Mouse (Mus musculus): ENCODE data around the gene Cryba1. TPM values are rescaled to one million over a fixed set of nuclear protein-coding genes. Genes with fewer than 3 reads are reported as not detected.

Cryba1 gene
- polyA plus RNA-seq (2015; fragmentation: Nextera tagmentation; extraction: Ambion mirVana) = not detected in 2 replicates

DNA sequence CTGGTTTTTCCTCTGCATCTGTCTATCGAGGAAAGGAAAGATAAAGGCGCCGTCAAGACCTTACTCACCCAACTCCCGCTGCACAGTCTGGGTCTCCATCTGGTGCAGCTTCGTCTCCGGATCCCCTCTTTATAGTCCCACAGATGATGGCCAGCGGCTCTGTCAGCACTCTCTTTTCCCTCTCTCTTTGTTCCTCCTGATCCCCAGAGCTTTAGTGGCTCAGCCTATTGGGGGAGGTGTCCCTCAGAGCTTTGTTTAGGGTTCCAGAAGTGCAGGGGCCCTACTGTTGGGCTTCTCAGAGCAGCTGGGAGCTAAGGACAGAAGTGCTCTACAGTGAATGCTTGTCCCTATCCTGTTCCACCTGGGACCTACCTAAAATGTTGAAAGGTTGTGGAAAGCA lies at the start of gene Cryba1:
Cryba1 (minus strand) TSS at position 101 of the 400 bp plus-strand sequence.
- H3K27ac ChIP-seq = no peak within 1 kb of the TSS
- 51% methylated on average over 7 of the region's 7 CpGs for WGBS
- no peak within 1 kb of the TSS for H3K4me2 ChIP-seq
- ATAC-seq (replicated peaks; ENCODE audit: insufficient number of reproducible peaks, insufficient read depth, low FRiP score, low read depth) = no peak
- H3K9ac ChIP-seq = no peak within 1 kb of the TSS
- no peaks in the 10 kb centered on the region for H3K27me3 ChIP-seq
- H3K9me3 ChIP-seq (replicated peaks) = no peaks in the 10 kb centered on the region
- no peaks in the 10 kb centered on the region for H3K4me1 ChIP-seq (replicated peaks)
- H3K36me3 ChIP-seq = no peaks in the 10 kb centered on the region
- no peak within 1 kb of the TSS for H3K4me3 ChIP-seq

- no peak overlapping the region; the same call in 1 of the 2 replicates for H3K27ac ChIP-seq
- WGBS = 38% methylated on average over 8 of the region's 8 CpGs
These were observed 47.0 kb upstream of the Cryba1 start for GRCm38 (mm10) chr11:77771879-77772713.

GRCm38 (mm10) chr11:77770346-77770745 lies 45.3 kb upstream of the Cryba1 start:
- Histone ChIP-seq H3K27ac (no peak overlapping the region), H3K36me3 (no peaks in the 10 kb centered on the region), H3K4me1 (replicated peaks) (peaks cover 28% of the 10 kb centered on the region), H3K9me3 (replicated peaks) (no peaks in the 10 kb centered on the region), H3K4me2 (no peak overlapping the region), H3K4me3 (no peak overlapping the region), H3K27me3 (no peaks in the 10 kb centered on the region), H3K9ac (no peak overlapping the region)
- WGBS = 63% methylated on average over 8 of the region's 8 CpGs
- ATAC-seq (replicated peaks; ENCODE audit: insufficient number of reproducible peaks, insufficient read depth, low FRiP score, low read depth) = no peak

More at GRCm38 (mm10) chr11:77771879-77772713, 47.0 kb upstream of the Cryba1 start:
- H3K36me3 ChIP-seq = no peaks in the 10 kb centered on the region
- 0 out of 2 replicates have a peak, but pooled peaks have one; percentile 25 for ATAC-seq (replicated peaks; ENCODE audit: insufficient number of reproducible peaks, insufficient read depth, low FRiP score, low read depth)
- no peaks in the 10 kb centered on the region for H3K27me3 ChIP-seq
- H3K9ac ChIP-seq = no peak overlapping the region
- no peaks in the 10 kb centered on the region for H3K9me3 ChIP-seq (replicated peaks)
- peaks cover 17% of the 10 kb centered on the region for H3K4me1 ChIP-seq (replicated peaks)
- H3K4me3 ChIP-seq = no peak overlapping the region
- no peak overlapping the region for H3K4me2 ChIP-seq

DNA sequence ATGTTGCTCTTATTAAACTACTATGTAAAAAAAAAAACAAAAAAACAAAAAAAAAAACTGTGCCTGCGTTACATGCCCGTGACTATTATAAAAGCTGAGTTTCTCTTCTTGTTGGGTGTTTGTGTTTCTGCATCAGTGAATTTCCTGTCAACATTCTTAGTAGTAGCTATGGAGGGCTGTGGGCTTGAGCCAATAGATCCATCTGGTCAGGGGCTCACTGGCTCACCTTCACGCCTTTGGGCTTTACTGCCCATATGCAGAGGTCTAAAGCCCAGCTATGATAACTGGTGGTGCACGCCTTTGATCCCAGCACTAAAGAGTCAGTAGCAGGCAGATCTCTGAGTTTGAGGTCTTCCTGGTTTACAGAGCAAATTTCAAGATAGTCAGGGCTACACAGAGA lies 44.4 kb upstream of the Cryba1 start:
- no peaks in the 10 kb centered on the region for H3K36me3 ChIP-seq
- no peaks in the 10 kb centered on the region for H3K9me3 ChIP-seq (replicated peaks)
- H3K27me3 ChIP-seq = no peaks in the 10 kb centered on the region
- no peak overlapping the region for H3K4me3 ChIP-seq
- WGBS = 77% methylated on average over 4 of the region's 4 CpGs
- ATAC-seq (replicated peaks; ENCODE audit: insufficient number of reproducible peaks, insufficient read depth, low FRiP score, low read depth) = no peak
- H3K27ac ChIP-seq = no peak overlapping the region
- peaks cover 37% of the 10 kb centered on the region for H3K4me1 ChIP-seq (replicated peaks)
- H3K4me2 ChIP-seq = no peak overlapping the region
- H3K9ac ChIP-seq = no peak overlapping the region

DNA sequence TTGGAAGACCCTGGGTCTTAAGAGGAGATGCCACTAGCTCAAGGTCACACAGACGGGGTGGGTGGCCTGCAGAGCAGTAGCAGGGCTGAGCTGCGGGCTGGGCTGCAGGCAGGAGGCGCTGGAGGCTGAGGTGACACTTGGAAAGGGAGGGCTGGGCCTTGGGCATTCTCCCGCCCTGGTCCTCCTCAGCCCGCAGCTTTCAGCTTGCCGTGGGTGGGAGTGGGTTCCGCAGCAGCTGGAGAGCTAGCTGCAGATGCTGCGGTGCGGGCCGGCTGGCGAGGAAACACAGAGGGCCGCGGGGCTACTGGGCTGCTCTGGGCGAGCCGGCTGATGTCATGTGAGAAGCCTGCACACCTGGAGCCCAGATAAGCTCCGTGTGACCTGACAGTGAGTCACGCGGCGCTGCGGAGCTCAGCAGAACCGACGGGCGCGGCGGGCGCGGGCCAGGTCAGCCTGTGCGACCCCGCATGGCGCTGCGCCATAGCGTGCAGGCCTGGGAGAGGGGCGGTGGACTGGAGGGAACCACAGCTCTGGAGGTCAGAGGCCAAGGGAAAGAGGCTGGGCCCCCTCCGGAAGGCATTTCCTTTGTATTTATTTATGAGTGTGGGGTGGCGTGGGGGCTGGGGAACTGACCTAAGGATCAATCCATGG lies 41.4 kb upstream of the Cryba1 start:
- Histone ChIP-seq H3K9me3 (replicated peaks) (no peaks in the 10 kb centered on the region), H3K36me3 (no peaks in the 10 kb centered on the region), H3K27ac (peak overlapping the region; percentile 80), H3K9ac (peak overlapping the region; percentile 62), H3K4me1 (replicated peaks) (peaks cover 42% of the 10 kb centered on the region), H3K4me3 (peak overlapping the region; percentile 49), H3K27me3 (no peaks in the 10 kb centered on the region), H3K4me2 (peak overlapping the region; percentile 84)
- peak; percentile 57 for ATAC-seq (replicated peaks; ENCODE audit: insufficient number of reproducible peaks, insufficient read depth, low FRiP score, low read depth)
- 1% methylated on average over 35 of the region's 35 CpGs for WGBS

DNA sequence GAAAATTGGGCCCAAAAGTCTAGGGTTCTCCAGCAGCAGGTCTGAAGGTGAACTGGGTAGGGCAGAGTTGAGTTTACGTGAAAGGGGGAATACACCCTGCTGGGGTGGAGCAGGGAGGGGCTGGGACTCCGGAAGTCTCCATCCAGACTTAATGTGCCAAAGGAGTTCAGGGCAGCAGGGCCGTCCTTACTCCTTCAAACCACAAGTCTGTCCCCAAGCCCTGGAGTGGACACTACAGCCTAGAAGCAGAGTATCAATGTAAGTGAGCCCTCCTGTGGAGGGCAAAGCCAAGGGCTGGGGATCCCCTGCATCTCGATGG lies 40.3 kb upstream of the Cryba1 start:
- H3K9ac ChIP-seq = no peak overlapping the region
- 58% methylated on average over 4 of the region's 4 CpGs for WGBS
- H3K4me3 ChIP-seq = peak overlapping the region; percentile 3; the same call in 1 of the 2 replicates

DNA sequence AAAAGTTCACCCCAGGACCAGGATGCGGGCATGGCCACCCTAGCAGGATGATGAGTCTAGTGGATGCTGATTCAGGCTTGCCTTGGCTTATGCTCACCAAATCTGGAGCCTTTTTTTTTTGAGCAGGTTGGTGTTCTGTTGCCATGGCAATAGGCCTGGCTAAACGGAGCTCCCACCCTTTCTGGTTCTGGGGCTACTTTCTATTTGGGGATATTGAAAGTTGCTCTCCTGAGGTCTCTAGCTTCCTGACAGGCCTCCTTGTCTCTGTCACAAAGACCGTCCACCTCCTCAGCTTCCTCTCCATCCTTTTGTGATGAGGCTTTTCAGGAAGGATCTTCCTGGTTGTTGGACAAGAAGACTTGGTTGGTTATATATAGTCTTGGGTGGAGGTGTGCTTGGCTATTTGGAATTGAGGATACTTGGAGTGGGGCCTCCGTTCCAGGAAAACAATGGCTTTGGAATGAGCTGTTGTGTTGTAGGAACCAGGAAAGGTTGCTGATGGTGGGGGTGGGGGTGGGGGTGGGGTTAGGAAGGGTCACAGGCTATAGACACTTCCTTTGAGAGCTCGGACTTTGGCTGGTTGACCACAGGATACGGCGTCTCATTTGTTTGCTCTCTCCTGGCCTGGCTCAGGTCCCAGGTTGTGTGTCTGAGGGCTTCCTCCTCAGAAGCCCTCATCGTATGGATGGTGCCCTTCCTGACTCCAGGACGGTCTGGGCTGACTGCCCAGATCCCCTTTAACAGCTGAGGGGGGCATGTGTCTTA lies 39.8 kb upstream of the Cryba1 start:
- peak overlapping the region; percentile 71 for H3K4me3 ChIP-seq
- no peaks in the 10 kb centered on the region for H3K27me3 ChIP-seq
- 42% methylated on average over 9 of the region's 9 CpGs for WGBS
- H3K4me1 ChIP-seq (replicated peaks) = peaks cover 39% of the 10 kb centered on the region
- no peaks in the 10 kb centered on the region for H3K36me3 ChIP-seq
- no peaks in the 10 kb centered on the region for H3K9me3 ChIP-seq (replicated peaks)
- peak overlapping the region; percentile 78 for H3K9ac ChIP-seq
- peak; percentile 25; the same call in 1 of the 2 replicates for ATAC-seq (replicated peaks; ENCODE audit: insufficient number of reproducible peaks, insufficient read depth, low FRiP score, low read depth)
- peak overlapping the region; percentile 81 for H3K27ac ChIP-seq
- H3K4me2 ChIP-seq = peak overlapping the region; percentile 84

More for the DNA sequence above, 40.3 kb upstream of the Cryba1 start:
- H3K27me3 ChIP-seq = no peaks in the 10 kb centered on the region
- peaks cover 42% of the 10 kb centered on the region for H3K4me1 ChIP-seq (replicated peaks)
- no peaks in the 10 kb centered on the region for H3K9me3 ChIP-seq (replicated peaks)
- H3K4me2 ChIP-seq = peak overlapping the region; percentile 84
- peak overlapping the region; percentile 80 for H3K27ac ChIP-seq
- no peak for ATAC-seq (replicated peaks; ENCODE audit: insufficient number of reproducible peaks, insufficient read depth, low FRiP score, low read depth)
- H3K36me3 ChIP-seq = no peaks in the 10 kb centered on the region

DNA sequence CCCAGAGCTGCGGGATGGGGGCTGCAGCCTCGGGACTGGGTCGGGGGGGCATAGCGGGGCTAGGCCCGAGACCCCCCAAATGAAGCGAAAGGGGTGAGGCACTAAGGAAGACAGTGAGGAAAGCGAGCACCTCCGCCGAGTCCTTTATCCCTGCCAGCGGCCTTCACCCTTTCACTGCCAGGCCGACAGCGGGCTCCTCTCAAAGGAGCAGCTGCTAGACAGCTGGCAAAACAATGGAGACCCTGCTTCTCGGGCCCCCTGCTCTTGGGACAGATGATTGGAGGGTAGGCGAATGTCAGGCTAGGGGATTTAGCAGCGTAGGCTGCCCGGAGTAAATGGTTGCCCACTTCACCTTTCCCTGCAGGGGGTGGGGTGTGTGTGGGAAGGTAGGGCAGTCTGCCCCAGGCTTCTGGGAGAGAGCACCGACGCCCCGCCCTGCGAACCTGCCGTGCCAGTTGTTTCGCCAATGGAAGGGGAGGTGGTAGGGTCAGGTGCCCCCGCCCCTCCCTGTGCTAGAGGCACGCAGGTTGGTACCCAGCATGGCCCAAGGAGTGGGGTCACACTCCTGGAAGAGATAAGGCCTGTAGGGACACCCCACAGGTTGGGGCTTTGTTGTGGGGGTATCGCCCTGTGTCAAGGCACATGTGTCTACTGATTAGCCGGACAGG lies 38.7 kb upstream of the Cryba1 start:
- WGBS = 5% methylated on average over 26 of the region's 26 CpGs
- Histone ChIP-seq H3K27me3 (no peaks in the 10 kb centered on the region), H3K36me3 (no peaks in the 10 kb centered on the region), H3K9ac (peak overlapping the region; percentile 78), H3K4me2 (peak overlapping the region; percentile 84), H3K4me3 (peak overlapping the region; percentile 71), H3K27ac (peak overlapping the region; percentile 81), H3K4me1 (replicated peaks) (peaks cover 39% of the 10 kb centered on the region), H3K9me3 (replicated peaks) (no peaks in the 10 kb centered on the region)
- peak; percentile 23; the same call in 1 of the 2 replicates for ATAC-seq (replicated peaks; ENCODE audit: insufficient number of reproducible peaks, insufficient read depth, low FRiP score, low read depth)

DNA sequence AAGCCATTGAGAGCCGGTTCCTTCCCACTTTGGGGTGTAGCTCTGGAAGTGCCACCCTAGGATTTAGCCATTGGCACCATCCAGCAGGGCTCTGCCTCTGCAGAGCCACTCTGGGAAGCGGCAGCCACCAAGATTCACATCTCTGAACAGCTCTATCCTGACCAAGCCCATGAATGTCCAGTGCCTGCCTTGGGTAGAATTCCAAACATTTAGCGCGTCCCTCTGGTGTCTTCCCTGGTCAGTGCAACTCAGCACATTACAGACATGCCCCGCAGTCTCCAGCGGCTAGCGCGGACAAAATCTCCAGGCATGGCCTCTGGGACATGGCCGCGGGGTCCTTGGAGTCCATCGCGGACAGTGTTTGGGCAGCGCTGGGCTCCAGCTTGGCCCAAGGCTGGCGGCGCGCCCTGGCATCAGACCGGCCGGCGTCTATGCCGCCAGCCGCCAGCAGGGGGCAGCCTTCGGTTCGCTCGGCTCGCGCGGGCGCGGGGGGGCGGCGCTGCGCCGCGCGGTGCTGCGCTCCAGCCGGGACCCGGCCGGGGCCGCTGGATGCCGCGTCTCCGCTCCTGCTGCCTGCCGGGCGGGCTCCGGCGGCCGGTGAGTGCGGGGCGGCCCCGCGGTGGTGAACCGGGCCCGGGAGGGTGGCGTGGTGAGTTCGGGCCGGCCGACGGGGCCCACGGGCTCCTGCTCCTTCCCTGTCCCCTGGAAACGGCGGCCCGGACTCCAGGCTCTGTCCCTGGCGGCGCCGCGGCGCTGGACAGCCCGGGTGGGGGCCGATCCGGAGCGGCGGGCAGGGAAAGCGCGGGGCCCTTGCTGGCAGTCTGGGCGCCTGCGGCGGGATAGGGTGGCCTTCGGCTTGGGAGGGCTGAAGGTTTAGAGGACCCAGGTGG lies 37.9 kb upstream of the Cryba1 start, which contains the start of gene Myo18a:
Myo18a (plus strand) TSS at position 464 of the 890 bp plus-strand sequence.
- Histone ChIP-seq H3K4me1 (replicated peaks) (peaks cover 39% of the 10 kb centered on the region), H3K27ac (peak within 1 kb of the TSS; percentile 81), H3K4me3 (peak within 1 kb of the TSS; percentile 71), H3K9me3 (replicated peaks) (no peaks in the 10 kb centered on the region), H3K36me3 (no peaks in the 10 kb centered on the region), H3K27me3 (no peaks in the 10 kb centered on the region), H3K9ac (peak within 1 kb of the TSS; percentile 78), H3K4me2 (peak within 1 kb of the TSS; percentile 84)
- 2% methylated on average over 74 of the region's 79 CpGs for WGBS
- ATAC-seq (replicated peaks; ENCODE audit: insufficient number of reproducible peaks, insufficient read depth, low FRiP score, low read depth) = peak; percentile 77

DNA sequence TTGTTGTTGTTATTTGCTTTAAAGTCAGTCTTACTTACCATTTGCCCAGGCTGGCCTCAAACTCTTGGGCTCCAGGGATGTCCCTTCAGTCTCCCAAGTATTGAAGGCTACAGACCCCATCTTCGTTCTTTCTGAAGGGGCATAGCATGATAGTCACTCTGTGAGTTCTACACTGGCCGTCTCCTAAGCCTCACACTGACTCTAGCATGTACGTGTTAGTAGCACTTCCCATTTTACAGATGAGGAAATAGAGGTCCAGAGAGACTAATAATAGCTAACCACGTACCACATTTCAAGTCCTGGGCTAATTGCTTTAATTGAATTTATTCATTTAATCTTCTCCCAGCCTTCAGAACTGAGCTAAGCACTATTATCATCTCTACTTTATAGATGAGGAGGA lies 34.9 kb upstream of the Cryba1 start:
- Histone ChIP-seq H3K27me3 (no peaks in the 10 kb centered on the region), H3K36me3 (no peaks in the 10 kb centered on the region), H3K9ac (no peak overlapping the region), H3K27ac (no peak overlapping the region), H3K4me1 (replicated peaks) (peaks cover 18% of the 10 kb centered on the region), H3K4me3 (no peak overlapping the region), H3K9me3 (replicated peaks) (no peaks in the 10 kb centered on the region), H3K4me2 (no peak overlapping the region)
- WGBS = 83% methylated on average over 4 of the region's 4 CpGs
- no peak for ATAC-seq (replicated peaks; ENCODE audit: insufficient number of reproducible peaks, insufficient read depth, low FRiP score, low read depth)

Measured in heart, embryonic 15.5 days (tissue).